Mouse (Mus musculus) left cerebral cortex, postnatal 4 days (tissue): Measurements from ENCODE around the gene Polr2l. TPM values are rescaled to one million over a fixed set of nuclear protein-coding genes. Genes with fewer than 3 reads are reported as not detected.

Source experiments
- DNase-seq: peaks from one replicate; pipeline ENCODE4 v3.0.0-alpha.2; 2022
- intact Hi-C: fragments of 180-260 bp; cut with DNase I; formaldehyde crosslinking; loops from one replicate; pipeline ENCODE4 v1.15.1; 2025
- total RNA-seq, 2 experiments: library from RNA; stranded (reverse); gene quantifications; 2 replicates each; pipeline ENCODE4 v1.2.3; 2021

Gene Polr2l
- total RNA-seq, 2 experiments from 2014 or later, result 38.5 to 40.1 TPM

GRCm38 (mm10) chr7:141485186-141485585 is 10.3 kb upstream of the Polr2l start:
- no peak for DNase-seq
- intact Hi-C loops, result no loop called here

DNA sequence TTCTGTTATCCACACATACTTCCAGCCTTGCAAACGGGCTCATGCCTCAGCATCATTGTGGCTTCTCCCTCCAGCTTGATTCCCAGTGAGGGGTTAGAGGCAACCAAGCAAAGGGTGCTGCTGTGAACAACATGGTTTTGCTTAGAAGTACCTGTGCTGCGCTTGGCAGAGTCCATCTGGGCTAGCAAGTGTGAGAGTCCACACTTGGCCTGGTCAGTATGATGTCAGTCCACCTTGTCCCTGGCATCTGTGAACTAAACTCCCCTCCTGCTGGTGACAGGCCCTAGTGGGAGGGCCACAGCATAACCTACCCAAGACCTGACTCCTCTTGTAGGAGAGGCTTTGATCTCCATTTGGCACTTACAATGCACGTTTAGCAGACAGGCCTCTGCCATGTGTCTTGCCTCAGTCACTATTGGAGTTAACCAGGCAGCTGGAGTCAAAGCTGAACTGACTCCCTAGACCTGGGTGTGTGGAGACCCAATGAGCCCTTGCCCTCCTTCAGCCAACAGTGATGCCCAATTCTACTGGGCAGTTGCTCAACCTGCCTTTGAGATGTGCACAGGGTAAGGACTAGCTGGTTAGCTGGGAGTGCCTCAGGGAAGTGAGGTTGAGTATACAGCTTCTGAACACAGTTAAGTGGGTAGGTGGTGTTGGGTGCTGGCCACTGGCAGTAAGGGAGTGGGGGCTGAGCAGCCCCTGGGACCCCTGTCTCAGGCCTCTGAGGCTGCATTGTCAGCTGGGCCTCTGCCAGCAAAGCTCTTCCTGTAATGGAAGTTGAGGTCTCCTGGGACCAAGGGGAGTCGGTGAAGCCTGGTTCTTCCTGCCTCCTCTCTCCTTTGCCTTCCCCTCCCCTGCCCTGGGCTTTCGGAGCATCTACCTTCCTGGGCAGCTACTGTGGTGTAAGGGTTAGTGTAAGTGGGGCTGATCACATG is 9.5 kb upstream of the Polr2l start:
- intact Hi-C loops, result loop anchor here (5.0 kb wide), 1 partner anchor 38 kb away; no protein-coding TSS in a partner anchor
- DNase-seq, result no peak

DNA sequence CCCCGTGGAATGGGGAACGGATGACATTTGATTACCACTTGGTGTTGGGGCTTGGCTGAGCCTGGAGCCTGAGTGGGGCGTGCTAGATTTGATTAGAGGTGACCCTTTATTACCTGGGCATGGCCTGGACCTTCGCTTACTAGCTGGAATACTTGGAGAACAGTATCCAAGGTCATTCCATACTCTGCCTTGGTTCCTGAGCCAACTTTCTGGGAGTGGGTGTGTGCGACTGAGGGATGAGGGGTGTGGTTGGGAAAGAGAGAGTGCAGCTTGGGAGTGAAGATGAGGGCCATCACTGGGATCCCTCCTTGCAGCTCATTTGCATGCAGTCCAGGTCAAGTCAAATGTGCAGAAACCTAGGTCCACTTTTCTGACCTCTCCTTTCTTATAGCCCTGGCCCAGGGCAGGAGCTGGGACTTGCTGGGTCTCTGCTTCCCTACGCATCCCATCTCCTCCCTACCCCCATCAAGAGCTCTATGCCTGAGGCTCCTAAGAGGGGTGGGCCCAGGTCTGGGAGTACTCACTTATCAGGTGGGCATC is 8.3 kb upstream of the Polr2l start:
- intact Hi-C loops, result loop anchor here (5.0 kb wide), 1 partner anchor 39 kb away; no protein-coding TSS in a partner anchor
- DNase-seq, result no peak

- no peak for DNase-seq
- intact Hi-C loops, result loop anchor here (5.0 kb wide), 1 partner anchor 40 kb away; no protein-coding TSS in a partner anchor
Measured at GRCm38 (mm10) chr7:141482531-141483024, 7.6 kb upstream of the Polr2l start.

DNA sequence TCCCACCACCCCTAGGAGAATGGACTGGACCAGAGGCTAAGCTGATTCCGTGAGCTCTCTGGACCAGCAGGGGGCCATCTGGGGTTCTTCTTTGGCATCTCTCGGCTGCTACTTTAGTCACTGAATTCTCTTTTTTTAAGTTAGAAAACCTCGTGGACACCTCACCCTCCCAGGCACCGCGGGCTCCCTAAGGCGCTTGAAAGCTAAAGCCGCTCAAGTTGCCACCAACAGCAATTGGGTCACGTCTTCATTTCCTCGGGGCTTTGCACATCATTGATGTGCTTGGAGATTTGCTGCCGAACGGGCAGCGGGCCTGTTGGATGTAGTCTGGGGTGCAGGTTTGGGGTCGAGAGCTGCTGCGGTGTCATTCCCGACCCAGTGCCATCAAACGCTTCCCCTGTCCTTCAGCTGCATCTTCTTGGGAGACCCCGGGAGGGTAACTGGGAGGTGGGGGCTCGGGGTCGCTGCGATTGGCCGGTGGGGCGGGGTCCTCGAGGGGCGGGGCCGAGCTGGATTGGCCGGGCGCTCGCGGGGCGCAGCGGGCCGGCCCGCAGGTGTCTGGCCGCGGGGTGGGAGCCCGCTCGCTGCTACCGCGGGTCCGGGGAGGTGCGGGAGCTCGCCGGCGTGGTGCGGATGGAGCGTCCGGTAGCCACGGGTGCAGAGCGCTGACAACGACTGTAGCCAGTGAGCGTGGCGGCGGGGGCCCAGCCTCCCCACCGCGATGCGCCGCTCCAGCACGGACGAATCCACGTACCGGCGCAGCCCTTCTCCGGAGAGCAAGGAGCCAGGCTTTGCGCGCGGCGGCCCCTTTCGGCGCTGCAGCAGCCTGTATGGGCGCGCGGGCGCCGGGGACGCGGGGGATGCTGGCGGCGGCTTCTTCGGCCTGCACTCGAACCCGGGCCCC is 6.8 kb upstream of the Polr2l start:
- DNase-seq, result peak; percentile 77
- intact Hi-C loops, result loop anchor here (5.0 kb wide), 1 partner anchor 41 kb away; no protein-coding TSS in a partner anchor

GRCm38 (mm10) chr7:141480842-141481497 is 6.0 kb upstream of the Polr2l start:
- DNase-seq, result peak; percentile 68
- intact Hi-C loops, result loop anchor here (5.0 kb wide), 1 partner anchor 41 kb away; no protein-coding TSS in a partner anchor

DNA sequence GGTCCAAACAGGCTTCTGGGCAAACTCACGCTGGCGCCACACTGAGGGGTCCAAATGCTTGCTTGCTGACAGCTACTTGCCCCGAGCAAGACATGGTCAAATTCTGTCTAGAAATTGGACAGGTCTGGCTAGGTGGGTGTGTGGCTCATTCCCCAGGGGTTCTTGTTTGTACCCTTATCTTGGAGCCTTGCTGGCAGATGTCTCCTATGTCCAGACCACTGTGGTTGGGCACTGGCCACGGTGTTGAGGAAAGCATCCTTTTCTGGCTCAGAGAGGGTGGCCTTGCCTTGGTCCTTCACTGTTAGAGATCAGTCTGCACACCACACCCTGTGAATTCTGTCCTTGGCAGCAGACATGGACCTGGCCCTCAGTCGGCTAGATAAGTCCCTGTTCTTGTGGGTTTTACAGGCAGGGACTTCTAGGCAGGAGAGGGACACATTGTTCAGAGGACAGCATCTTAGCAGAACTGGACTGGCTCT is 3.4 kb upstream of the Polr2l start:
- intact Hi-C loops, result no loop called here
- no peak for DNase-seq

GRCm38 (mm10) chr7:141477578-141478269 is 2.8 kb upstream of the Polr2l start:
- intact Hi-C loops, result no loop called here
- DNase-seq, result no peak

DNA sequence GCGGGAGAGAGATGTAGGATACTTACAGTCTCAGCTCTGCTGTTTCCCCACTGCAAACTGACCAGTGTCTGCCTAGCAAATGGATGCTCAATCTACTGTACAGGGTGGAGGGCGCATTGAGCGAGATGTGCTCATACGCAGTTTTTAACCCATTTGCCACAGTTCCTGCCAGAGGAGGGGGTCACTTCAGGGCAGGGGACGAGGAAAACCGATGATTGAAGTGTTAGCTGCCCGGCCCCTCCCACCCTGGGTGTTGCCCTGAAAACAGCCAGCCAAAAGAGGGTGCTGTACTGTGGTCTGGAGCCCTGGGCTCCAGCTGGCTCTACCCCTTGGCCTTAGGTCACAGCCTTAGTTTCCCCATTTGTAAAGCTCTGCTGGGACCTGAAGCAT is 2.0 kb upstream of the Polr2l start:
- no peak for DNase-seq
- intact Hi-C loops, result no loop called here

GRCm38 (mm10) chr7:141476226-141476980 is 1.5 kb upstream of the Polr2l start:
- intact Hi-C loops, result no loop called here
- no peak for DNase-seq

GRCm38 (mm10) chr7:141475805-141476158 is 850 bp upstream of the Polr2l start:
- no peak for DNase-seq
- intact Hi-C loops, result no loop called here

GRCm38 (mm10) chr7:141474160-141474559 is 772 bp downstream of the Polr2l start:
- intact Hi-C loops, result no loop called here
- no peak for DNase-seq

- DNase-seq, result no peak
- intact Hi-C loops, result no loop called here
Measured at GRCm38 (mm10) chr7:141472763-141473162, 2.2 kb downstream of the Polr2l start.

DNA sequence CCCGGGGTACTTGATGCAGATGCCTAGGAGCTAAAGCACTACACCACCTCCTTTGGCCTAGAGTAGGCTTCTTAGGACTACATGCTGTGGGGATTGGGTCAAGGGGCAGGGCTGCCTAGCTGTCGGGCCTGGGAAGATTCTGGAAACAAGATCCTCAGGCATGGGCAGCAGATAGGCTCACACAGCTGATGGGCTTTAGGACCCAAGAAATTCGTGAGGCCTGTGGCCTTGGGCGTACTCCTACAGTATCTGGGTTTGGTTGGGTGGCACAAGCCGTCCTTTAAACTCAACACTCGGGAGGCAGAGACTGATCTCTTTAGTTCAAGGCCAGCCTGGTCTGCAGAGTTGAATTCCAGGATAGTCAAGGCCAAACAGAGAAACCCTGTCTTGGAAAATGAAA is 2.7 kb downstream of the Polr2l start:
- no peak for DNase-seq
- intact Hi-C loops, result no loop called here

GRCm38 (mm10) chr7:141471236-141471635 is 3.7 kb downstream of the Polr2l start:
- intact Hi-C loops, result no loop called here
- DNase-seq, result no peak

DNA sequence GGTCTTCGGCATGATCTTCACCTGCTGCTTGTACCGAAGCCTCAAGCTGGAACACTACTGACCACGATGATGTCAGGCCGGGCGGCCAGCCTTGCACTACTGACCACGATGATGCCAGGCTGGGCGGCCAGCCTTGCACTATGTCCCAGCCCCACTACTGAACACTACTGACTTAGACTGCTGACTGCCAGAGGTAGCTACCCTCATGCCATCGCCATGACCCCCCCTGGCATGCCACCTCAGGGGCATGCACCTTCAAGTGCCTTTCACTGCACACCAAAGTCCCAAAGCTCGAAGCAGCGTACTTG is 4.3 kb downstream of the Polr2l start:
- intact Hi-C loops, result no loop called here

GRCm38 (mm10) chr7:141469901-141470636 is 4.9 kb downstream of the Polr2l start:
- no peak for DNase-seq
- intact Hi-C loops, result no loop called here

More for the DNA sequence above, 4.3 kb downstream of the Polr2l start:
- DNase-seq, result no peak

DNA sequence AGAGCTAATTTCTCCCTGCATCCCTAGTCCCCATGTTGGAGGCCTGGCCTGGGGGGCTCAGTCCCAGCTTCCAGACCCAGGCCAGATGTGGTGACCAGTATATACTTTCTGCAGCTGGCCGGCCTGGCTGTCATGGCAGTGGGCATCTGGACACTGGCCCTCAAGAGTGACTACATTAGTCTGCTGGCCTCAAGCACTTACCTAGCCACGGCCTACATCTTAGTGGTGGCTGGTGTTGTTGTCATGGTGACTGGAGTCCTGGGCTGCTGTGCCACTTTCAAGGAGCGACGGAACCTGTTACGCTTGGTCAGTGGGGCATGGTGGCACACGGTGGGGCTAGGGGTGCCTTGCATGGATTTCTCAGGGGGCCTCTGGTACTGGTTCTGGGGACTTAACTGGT is 5.6 kb downstream of the Polr2l start:
- intact Hi-C loops, result no loop called here

More for the DNA sequence above, 5.6 kb downstream of the Polr2l start:
- no peak for DNase-seq
